Mouse (Mus musculus) testis, postnatal 10 days (tissue): Measurements from ENCODE around the gene Wap.

Experiments
- DNase-seq: peaks from one replicate; pipeline ENCODE4 v3.0.0; 2021; ENCODE audit warnings: low spot score

Wap gene

DNA sequence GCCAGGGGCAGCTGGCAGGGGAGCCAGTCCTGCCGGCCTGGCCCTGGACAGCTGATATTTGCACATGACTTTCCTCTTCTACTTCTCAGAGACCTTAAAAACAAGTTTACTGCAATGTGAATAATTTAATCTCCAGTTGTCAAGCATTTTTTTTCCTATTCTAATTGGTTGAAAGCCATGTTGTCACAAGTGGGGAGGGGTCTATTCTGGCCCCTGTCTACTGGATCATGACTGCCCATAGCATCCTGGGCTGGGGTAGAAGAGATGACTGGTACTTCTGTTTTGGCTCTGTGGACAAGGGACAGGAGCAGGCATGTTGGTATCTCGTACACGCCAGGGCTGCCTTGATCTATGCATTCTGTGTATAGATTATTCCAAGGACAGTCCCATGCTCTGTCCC, 41.8 kb downstream of the Wap start:
- DNase-seq = no peak

GRCm38 (mm10) chr11:6596205-6596604, 42.2 kb downstream of the Wap start:
- DNase-seq = no peak

- no peak for DNase-seq
These were observed 43.1 kb downstream of the Wap start for GRCm38 (mm10) chr11:6595339-6595738.

DNA sequence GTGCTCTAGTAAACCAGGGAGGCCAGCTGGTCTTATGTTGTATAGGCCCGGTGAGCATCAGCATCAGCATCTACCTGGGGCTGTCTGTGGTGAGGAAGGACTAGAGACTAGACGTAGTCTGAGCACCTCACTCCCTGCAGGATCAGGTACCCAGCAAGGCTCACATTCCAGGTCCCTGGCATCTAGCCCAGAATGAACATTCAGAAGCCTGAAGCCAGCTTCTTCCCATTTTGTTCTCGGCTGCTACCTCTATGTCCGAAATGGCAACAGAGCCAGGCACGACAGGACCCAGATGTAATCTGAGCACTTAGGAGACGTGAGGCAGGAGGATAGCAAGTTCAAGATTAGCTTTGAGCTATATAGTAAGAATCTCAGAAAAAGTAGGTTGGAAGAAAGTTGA, 43.6 kb downstream of the Wap start:
- no peak for DNase-seq

- DNase-seq = no peak
These were observed 45.0 kb downstream of the Wap start for GRCm38 (mm10) chr11:6593406-6593805.

GRCm38 (mm10) chr11:6590933-6591675, 47.3 kb downstream of the Wap start:
- no peak for DNase-seq

GRCm38 (mm10) chr11:6589838-6590237, 48.6 kb downstream of the Wap start:
- DNase-seq = no peak

- DNase-seq = no peak
These were observed 50.1 kb downstream of the Wap start for GRCm38 (mm10) chr11:6588295-6588694.

DNA sequence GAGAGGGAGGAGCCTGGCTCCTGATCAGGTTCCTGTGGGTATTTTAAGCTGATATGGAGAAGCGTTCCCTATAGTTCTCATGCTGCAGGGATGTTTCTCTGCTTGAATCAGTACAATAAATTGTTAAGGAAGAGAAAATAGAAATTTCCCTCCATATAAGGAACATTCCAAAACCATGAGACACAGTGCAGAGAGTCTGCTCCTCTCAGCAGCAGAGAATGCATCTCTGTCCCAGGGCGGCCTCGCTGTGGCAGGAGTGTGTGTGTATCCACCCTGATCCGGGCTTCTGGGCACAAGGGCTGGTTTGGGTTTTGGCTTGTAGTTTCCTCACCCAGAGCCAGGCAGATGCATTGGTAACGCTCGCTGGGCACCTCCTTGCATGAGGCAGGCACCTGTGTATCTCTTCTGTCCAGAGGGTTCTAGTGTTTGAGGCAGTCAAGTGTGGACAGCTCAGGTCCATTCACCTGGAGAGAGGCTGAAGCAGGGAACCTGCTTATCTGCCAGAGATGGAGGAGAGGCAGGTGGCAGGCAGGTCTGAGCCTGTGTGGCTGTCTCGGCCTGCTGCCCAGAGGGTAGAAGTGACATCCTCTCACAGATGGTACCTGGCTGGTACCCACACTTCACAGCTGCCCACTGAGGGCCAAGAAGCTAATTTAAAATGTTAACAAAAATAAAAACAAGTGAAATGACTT, 51.0 kb downstream of the Wap start:
- no peak for DNase-seq

DNA sequence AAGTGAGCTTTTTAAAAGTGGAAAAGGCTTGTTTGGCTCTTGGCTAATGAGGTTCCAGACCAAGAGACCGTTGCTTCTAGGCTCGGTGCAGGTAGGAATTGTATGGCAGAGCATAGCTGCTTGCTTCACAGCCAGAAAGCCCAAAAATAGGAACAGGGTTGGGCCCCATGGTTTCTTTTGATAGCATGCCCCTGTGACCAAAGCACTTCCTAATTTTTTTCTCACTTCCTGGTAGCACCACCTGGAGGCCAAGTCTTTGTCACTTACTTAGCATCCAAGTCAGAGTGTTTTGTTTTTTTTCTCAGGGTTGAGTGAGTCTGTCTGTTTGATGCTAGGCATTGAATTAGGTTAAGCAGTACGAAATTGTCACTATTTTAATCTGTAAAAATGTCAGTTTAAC, 51.8 kb downstream of the Wap start:
- DNase-seq = no peak

DNA sequence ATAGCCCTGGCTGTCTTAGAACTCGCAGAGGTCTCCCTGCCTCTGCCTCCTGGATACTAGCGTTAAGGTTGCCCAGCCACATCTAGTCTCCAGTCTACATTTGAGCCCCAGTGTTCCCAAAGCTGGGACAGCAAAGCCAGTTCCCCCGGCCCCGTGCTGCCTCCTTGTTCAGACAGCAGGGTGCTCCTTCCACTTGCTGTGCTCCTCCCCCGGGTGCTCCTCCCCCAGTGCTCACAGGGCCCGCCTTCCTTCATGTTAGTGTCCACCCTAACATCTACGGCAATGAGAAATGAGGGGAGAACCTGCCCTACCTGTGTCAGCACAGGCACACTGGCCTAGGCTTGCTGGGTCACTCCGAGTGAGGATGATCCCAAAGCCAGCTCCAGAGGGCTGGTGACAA, 52.7 kb downstream of the Wap start:
- no peak for DNase-seq
